Mouse (Mus musculus) right cerebral cortex, adult 2 months (tissue): ENCODE results near the gene Papola.

Source experiments
- DNase-seq, 2 experiments: peaks; one replicate each; pipeline ENCODE4 v3.0.0; 2021 to 2022; ENCODE audit warnings: low spot score in 2 of 2

The Papola gene

GRCm38 (mm10) chr12:105784196-105784999 is at the start of gene Papola:
Papola (plus strand) TSS chr12:105784694.
- peak; percentile 83 to 91 for DNase-seq

DNA sequence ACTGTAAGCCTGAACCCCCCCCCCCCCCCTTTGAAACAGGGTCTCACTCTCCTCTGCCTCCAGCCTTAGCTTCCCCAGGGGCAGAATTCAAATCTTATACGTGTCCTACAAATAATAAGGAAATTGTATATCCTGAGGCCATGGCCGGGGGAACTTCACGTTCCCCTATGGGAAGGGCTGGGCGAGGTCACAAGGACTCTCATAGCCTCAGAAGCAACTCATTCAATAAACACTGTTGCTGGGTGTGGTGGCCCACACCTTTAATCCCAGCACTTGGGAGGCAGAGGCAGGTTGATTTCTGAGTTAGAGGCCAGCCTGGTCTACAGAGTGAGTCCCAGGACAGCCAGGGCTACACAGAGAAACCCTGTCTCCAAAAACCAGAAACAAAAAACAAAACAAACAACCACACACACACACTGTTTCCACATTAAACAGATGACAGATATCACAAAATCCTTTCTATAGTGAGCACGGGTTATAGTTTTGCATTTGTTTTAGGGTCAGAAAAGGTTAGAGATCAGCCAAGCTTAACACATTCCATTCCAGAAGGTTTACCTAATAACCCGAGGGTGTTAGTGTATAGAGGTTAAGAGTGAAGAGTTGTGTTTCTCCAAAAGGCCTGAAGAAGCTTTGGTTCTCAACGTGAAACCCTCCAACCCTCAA is 49.1 kb upstream of the Papola start:
- DNase-seq: no peak

- no peak for DNase-seq
Observed at GRCm38 (mm10) chr12:105735889-105736251, 48.6 kb upstream of the Papola start.

DNA sequence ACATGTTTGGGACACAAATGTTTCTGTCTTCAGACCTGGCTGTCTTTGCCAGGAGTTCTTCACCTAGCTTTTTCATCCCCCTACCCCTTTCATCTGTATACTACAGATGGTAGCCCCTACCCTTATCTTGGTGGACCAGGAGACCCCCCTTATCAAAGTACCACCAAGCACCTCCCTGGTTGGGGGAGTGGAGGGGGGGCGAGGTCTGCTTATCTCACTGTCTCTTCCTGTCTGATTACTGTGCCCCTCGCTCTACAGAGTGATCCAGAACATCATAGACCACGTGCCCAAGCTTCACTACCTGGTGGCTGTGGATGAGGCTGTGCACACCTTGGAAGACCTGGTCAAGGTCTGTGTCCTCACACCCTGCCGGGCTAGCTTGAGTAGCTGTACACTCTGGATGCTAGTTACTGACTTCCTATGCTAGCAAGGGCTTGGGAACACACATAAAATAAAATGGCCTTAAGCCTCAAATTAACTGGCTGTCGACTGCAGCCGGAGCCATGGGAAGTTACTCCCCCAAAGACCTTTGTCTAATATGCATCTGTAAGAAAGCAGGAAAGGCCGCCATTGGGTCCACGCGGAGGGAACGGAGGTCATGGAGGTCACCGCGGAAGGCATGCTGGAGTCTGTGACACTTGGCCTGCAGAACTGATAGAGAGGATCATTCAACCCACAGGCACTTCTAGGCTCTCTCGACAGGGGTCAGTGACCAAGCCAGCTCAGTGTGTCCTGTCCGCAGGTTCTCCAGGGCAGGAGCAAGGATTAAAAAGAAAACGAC is 46.0 kb upstream of the Papola start:
- no peak for DNase-seq

- no peak for DNase-seq
Observed at GRCm38 (mm10) chr12:105739656-105740055, 44.8 kb upstream of the Papola start.

DNA sequence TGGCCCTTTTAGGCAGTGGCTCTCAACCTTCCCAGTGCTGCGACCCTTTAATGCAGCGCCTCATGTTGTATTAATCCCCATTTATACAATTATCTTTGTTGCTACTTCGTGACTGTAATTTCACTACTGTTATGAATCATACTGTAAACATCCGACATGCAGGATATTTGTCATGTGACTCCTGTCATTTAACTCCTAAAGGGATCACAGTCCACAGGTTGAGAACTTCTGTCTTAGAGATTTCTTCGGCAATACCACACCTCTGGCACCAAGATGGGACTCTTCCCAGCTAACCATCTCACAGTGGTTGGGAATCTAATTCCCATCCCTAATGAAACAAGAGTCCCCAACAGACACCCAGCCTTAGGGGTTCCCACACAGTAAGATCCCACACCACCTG is 36.4 kb upstream of the Papola start:
- DNase-seq: no peak

GRCm38 (mm10) chr12:105753813-105754212 is 30.7 kb upstream of the Papola start:
- DNase-seq: no peak

- no peak for DNase-seq
Observed at GRCm38 (mm10) chr12:105757816-105758497, 26.5 kb upstream of the Papola start.

DNA sequence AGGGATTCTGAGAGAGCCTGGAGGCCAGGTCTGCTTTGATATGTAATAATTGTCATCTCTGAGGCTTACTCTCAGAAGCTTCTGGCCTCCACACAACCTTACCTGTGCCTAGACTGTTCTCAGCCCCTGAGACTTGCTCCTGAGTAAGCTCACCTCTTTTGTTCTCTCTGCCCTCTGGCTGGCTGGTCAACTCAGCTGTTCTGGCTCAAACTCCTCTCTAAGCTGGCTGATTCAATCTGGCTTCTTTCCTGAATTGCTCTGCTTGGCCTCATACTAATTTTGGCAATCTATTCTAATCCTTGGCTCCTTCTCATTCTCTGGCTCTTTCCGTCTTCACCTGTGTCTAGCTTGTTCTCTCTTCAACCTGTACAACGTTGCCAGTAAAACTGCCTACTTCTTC is 25.6 kb upstream of the Papola start:
- no peak for DNase-seq

DNA sequence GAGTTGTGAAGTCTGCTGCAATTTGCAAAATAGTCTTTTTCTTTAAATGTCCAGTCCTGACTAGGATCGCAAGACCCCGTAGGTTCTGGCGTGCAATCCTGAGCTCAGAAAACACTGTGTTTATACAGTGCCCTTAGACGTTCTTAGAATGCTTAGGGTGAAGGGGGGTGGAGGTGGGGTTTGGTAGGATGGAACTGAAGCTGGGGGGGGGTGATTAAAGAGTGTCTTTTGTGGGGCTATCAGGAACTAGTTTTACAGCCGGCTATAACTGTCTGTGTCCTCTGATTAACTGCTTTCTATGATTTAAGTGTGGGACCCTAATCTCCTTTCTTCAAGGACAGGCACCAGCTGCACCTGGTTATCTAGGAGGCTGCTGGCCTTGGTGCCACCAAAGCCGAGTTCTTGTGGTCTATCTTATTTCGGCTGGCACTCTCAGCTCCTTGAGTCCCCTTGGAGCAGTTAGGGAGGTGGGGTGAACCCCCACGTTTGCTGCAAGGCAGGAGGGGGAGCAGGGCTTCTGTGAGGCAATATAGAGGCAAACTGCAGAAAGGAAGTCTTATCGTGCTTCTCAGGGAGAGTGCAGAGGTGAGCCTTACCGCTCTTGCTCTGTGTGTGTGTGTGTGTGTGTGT is 24.5 kb upstream of the Papola start:
- DNase-seq: no peak

DNA sequence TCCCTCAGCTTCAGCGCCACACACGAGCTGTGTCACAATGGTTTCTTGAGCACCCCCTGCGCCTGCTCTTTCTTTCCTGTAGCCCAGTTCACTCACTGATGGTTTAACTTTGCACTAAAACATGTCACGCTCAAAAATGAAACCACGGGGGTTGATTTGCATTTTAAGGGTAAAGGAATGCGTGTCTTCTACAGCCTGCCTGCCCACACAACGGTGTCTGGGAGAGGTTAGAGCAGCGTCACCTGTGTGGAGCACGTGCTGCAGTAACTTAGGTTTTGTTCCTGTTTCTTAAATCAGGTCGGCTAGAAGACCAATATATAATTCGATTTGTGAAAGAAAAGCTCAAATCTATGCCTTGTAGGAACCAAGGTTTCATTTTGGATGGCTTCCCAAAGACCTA is 23.3 kb upstream of the Papola start:
- DNase-seq: peak in 1 of 2 experiments; percentile 4

- no peak for DNase-seq
Observed at GRCm38 (mm10) chr12:105761629-105762028, 22.9 kb upstream of the Papola start.

GRCm38 (mm10) chr12:105769700-105770099 is 14.8 kb upstream of the Papola start:
- DNase-seq: no peak

DNA sequence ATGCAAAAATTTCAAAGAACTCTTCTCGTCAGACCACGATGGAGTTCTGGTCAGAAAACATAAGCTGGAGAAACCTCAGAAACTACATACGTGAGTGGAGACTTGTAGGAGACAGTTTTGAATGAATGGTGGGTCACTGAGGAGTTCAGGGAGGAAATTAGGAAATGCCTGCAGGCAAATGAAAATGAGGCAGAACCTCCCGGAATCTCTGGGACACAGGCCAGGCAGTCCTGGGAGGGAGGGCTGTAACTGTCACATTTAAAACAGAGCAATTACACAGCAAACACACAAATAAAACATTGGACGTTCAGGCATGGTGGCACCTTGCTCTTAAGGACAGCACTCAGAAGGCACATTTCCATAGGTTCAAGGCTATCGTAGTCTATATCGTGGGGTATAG is 9.6 kb upstream of the Papola start:
- DNase-seq: no peak

DNA sequence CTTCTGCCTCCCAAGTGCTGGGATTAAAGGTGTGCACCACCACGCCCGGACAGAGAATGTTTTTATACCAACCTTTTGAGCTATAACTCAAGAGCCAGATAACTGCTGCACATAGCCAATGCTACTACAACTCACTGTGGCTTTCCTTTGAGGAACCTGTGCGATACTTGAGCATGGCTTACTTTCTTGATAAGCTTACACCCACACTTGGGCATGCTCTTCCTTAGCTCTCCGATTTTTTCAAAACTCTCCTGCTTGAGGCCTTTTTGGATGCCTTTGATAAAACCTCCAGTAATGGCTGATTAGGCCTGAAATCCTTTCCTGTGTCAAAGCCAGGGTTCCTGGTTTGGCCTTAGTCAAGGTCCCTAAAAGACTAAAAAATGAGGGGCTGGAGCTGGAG is 6.8 kb upstream of the Papola start:
- DNase-seq: no peak

DNA sequence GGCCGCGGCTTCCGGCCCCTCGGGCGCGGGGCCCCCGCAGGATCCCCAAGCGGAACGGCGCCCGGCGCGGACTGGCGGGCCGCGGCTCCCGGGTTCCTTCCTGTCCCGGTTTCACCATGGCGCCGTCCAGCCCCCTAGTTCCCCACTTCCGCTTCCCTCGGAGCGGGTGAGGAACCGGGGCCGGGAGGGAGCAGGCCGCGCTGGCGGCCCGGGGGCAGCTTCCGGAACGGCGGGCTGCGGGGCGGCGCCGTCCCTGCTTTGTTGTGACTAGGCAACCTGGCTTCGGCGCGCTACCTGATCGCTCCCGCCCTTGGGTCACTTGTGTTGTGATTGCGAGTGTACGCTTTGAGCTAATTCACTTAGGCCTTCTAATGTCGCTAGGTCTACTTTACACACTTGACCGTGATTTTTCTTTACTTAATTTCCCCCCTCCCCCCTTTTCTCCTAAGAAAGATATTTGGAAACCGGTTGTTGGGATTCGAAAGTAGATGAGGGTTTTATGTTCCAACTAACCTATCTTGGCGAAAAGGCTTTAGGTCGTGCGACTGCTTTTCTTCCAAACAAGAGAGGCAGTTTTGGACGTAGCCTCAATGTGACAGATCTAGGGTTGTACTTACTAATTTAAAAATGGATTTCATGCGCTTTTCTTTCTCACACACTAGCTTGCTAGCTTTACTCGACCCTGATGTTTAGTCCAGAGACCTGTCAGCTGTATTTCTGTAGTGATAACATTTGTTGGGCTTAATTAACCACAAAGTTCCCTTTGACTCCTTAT is 693 bp downstream of the Papola start:
- peak in 1 of 2 experiments; percentile 56 for DNase-seq

DNA sequence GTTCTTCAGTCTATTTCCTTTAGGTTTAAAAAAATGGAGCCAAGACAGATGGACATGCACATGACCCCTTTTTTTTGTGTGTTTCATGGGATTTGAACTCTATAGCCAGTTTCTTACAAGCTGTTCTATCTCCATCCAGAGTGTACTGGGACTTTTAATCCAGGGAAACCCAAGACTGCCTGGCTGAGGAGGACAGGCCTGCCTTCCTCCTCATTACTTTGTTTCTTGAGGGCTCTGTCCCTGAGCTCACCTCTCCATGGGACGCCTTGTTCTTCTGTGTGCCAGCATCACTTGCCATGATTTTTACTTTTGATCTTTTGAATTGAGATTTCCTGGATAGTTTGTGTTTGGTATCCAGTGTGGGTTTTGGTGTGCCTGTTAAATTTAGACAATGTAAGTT is 1.6 kb downstream of the Papola start:
- no peak for DNase-seq

- no peak for DNase-seq
Observed at GRCm38 (mm10) chr12:105787626-105788025, 3.1 kb downstream of the Papola start.

GRCm38 (mm10) chr12:105789885-105790284 is 5.4 kb downstream of the Papola start:
- no peak for DNase-seq

- DNase-seq: no peak
Observed at GRCm38 (mm10) chr12:105794896-105795295, 10.4 kb downstream of the Papola start.

GRCm38 (mm10) chr12:105798001-105798400 is 13.5 kb downstream of the Papola start:
- no peak for DNase-seq
